Mouse (Mus musculus) liver (tissue): ENCODE data around the gene Ppat.
"Not testable (repeated sequence)": the region's sequence is repeated elsewhere in the genome, so short reads cannot be mapped to it uniquely, and the experiment has no call there.

Experiments
- DNase-seq: peaks from one replicate; pipeline ENCODE4 v3.0.0-alpha.2; 2020; ENCODE audit warnings: mixed read lengths

Gene Ppat

GRCm38 (mm10) chr5:76947142-76947541 is 4.2 kb downstream of the Ppat start:
- DNase-seq: no peak

- DNase-seq: no peak
These were observed 5.7 kb downstream of the Ppat start for GRCm38 (mm10) chr5:76945678-76946033.

- no peak for DNase-seq
These were observed 6.3 kb downstream of the Ppat start for GRCm38 (mm10) chr5:76944965-76945677.

DNA sequence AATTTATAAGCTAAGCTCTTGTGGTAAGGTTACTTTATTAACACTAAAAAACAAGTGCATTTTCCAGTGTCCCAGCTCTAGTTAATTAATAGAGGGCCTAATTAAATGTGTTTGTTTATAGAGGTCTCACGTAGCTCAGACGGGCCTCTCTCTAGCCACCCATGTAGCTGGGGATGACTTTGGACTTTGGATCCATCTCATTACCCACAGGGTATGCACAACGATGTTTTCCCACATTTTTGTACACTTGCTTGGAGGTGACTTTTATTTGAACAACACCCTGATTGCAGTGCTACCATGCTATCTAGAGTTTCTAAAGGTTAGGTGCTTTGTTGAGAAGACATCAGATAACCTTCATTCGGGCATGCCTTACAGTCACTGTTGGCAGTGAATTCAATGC is 8.9 kb downstream of the Ppat start:
- no peak for DNase-seq

- DNase-seq: no peak
These were observed 9.4 kb downstream of the Ppat start for GRCm38 (mm10) chr5:76941975-76942374.

GRCm38 (mm10) chr5:76939717-76940116 is 11.7 kb downstream of the Ppat start:
- DNase-seq: no peak

DNA sequence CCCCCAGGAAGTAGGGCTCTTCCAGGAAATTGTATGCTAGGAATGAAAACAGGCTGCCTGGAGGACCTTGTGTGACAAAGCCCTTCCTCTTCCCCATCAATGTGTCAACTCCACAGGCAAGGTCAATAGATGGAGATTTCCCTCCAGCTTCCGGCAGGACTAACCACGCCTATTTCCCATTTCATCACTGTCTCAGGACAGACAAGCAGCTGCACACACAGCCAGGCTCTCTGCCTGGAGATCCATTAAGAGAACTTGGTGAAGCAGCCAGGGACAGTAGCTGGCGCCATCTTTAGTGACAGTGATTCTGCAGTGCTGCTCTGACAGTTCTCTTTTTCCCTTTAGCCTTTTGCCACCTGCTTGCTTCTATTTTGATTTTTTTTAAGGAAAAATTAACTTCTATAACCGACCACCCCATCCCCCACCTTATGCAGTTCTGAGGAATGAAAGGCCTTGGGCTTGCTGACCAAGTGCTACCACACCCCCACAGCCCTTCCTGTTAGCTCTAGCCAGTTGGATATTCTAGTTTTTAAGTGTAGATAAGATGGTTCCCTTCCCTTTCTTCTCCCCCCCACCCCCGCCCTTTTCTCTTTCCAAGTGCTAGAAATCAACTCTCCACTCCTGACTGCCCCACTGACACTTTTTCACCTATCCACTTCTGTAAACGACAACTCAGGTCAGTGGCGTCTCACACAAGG is 22.0 kb downstream of the Ppat start:
- DNase-seq: peak; percentile 24

GRCm38 (mm10) chr5:76928124-76928832 is 23.1 kb downstream of the Ppat start:
- DNase-seq: no peak

GRCm38 (mm10) chr5:76924296-76924695 is 27.1 kb downstream of the Ppat start:
- DNase-seq: no peak

GRCm38 (mm10) chr5:76923428-76923827 is 27.9 kb downstream of the Ppat start:
- no peak for DNase-seq

GRCm38 (mm10) chr5:76922833-76923232 is 28.5 kb downstream of the Ppat start:
- DNase-seq: no peak

- DNase-seq: not testable (repeated sequence)
These were observed 38.9 kb downstream of the Ppat start for GRCm38 (mm10) chr5:76912522-76912921.

- DNase-seq: no peak
These were observed 40.6 kb downstream of the Ppat start for GRCm38 (mm10) chr5:76910807-76911206.

DNA sequence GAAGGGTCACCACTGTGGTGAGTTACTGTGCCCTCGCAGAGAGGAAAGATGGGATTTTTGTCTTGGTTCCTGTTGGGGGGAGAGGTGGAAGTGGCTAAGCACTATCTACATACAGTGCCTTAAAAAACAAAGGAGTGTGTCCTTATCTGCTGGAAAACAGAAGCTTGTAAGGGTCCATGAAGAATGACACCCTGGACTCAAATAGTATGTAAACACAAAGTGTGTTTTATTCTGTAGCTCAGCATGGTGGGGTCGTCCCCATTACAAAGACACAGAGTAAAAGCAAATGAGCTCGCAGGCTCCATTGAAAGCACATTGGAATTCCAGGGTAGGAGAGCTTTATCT is 45.3 kb downstream of the Ppat start:
- no peak for DNase-seq

DNA sequence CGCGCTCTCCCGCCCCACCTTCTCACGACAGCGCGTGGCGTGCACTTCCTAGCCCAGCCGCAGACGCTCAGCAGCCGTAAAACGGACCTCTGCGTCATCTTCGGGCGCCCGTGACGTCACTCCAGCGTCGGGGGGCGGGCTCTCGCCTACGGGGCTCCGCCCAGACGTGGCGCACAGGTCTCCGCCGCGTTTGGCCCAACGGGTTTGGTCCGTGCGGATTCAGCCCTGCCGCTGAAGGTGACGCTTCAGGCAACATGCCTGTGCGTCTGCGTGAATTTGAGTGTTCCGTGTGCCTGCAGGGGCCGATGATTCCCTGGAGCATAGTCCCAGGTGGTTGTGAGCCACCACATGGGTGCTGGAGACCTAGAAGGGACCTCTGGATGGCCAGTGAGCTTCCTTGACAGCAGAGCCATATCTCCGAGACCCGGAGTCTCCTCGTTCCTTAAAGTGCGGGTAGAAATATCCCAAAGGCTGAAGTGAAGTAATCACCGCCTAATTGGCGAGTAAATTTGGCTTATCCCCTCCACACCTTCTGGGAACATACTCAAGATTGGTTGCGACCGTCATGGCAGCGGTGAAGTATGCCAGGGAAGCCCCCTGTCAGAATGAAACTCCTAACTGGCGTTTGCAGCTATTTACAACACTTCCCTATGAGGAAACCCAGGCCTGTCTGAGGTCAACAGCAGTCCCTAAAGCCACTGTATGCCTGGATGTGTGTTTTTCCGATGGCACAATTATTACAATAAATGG is 45.8 kb downstream of the Ppat start, which contains the start of gene Aasdh:
Aasdh (minus strand) TSS at position 110 of the 750 bp plus-strand sequence.
- peak; percentile 97 for DNase-seq

- no peak for DNase-seq
These were observed 46.5 kb downstream of the Ppat start for GRCm38 (mm10) chr5:76904713-76905404.

- DNase-seq: no peak
These were observed 49.2 kb downstream of the Ppat start for GRCm38 (mm10) chr5:76902131-76902530.

DNA sequence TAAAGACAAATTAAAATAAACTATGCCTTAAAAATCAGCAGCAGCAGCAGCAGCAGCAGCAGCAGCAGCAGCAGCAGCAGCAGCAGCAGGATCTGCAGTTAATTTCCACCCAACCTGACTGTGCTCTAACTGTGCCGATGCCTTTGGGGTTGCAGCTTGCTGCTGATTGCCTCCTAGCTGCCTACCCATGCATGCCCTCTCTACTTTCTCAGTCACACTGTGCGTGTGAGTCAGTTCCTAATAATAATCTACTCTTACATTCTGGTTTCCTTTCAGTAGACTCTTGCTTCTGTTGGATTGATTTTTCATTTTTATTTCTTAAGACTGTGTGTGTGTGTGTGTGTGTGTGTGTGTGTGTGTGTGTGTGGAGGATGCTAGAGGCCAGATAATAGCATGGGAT is 58.3 kb downstream of the Ppat start:
- DNase-seq: no peak

DNA sequence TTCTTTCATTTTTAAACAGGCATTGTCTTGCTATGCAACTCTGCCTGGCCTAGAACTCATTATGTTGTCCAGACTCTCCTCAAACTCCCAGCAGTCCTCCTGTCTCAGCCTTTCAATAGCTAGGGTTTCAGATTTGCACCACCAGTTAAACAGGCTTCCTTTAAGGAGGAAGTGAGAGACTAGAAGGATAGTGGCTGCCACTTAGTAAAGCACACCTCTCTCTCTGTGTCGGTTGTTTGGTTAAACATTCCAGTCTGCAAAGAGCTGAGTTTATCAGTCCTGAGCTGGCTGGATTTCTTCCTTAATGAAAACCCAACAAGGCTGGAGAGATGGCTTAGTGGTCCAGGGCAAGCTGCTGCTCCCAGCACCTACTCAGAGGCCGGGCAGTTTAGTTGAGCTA is 58.8 kb downstream of the Ppat start:
- DNase-seq: no peak

- no peak for DNase-seq
These were observed 64.4 kb downstream of the Ppat start for GRCm38 (mm10) chr5:76887011-76887410.

DNA sequence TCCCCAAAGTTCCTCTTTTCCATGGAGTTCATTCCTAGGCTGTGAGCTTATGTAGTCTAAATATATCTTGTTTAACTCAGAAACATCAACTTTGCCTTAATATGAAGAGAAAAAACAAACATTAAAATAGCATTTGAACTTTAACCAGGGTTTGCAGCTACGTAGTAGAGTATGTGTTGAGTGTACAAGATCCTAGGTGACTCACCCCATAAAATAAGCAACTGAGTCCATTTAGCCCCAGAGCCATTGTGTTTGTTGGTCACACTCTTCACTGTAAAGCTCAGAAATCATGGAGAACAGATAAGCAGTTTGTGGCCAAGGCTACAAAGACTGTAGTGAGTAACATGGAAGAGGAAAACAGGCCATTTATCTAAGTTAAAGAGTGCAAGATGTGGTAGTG is 67.3 kb downstream of the Ppat start:
- DNase-seq: no peak

DNA sequence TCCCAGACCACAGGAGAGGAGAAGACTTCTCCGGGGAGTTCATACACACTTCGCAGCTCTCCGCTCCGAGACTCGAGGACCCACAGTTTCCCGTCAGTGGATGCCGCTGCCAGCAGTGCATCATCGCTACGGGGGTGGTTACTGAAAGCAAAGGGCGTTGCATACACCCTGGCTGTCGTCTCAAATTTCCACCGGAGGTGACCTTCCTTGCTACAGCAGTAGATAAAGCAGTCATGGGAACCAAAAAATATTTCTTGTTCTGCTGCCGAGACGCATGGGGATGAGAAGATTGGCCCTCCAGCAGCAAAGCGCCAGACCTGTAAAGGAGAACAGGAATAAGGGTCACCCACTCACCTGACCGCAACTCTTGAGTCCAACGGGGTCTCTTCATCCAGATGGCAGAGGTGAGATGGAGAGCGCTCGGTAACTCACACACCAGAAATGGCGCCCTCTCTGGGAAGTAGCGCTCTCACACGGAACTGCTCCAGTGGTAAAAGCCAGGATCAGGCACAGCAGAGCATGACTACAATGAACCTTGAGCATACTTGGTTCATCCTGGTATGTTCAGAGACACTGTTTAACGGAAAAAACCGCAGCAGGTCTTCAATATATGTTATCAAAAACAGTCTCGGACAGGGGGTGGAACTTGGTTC is 75.1 kb downstream of the Ppat start:
- no peak for DNase-seq
